Mouse (Mus musculus) small intestine, adult 2 months (tissue): Measurements from ENCODE around the gene Yes1.

Source experiments
- CTCF ChIP-seq: fragments of 200-500 bp; IDR thresholded peaks from 2 replicates; pipeline ENCODE4 v1.5.1; 2012; ENCODE audit warnings: low read depth, mild to moderate bottlenecking, control low read depth, inconsistent platforms, low read length, moderate library complexity, mixed read lengths; ENCODE audit not compliant: insufficient replicate concordance, insufficient read length; ENCODE audit errors: extremely low read depth
- POLR2A ChIP-seq: fragments of 200-500 bp; IDR thresholded peaks from 2 replicates; pipeline ENCODE4 v1.6.1; 2012; ENCODE audit warnings: low read depth, mild to moderate bottlenecking, control low read depth, inconsistent platforms, low read length, moderate library complexity

- no peak for TF ChIP-seq CTCF
- no peak for TF ChIP-seq POLR2A
Observed at GRCm38 (mm10) chr5:32728300-32728699, 117.3 kb downstream of the Yes1 start.
